Mouse (Mus musculus) embryonic fibroblast, embryonic 13.5 days (primary cell): ENCODE results near the gene Cryge. TPM values are rescaled to one million over a fixed set of nuclear protein-coding genes. Genes with fewer than 3 reads are reported as not detected.

ENCODE experiments used
- H3K27ac ChIP-seq: 2 replicates; pipeline ENCODE4 v1.5.1; 2012; ENCODE audit warnings: low read length, control low read depth, inconsistent platforms; ENCODE audit not compliant: insufficient read depth
- H3K4me1 ChIP-seq: 2 replicates; pipeline ENCODE4 v1.6.1; 2011; ENCODE audit warnings: low read length; ENCODE audit not compliant: control insufficient read depth, insufficient read depth
- H3K4me3 ChIP-seq: 2 replicates; pipeline ENCODE4 v1.5.1; 2011; ENCODE audit warnings: mild to moderate bottlenecking, control low read depth, low read length; ENCODE audit not compliant: insufficient read depth
- CTCF ChIP-seq: IDR thresholded peaks from 2 replicates; pipeline ENCODE4 v1.5.1; 2011; ENCODE audit warnings: mild to moderate bottlenecking, control low read depth, low read length, moderate library complexity, borderline replicate concordance; ENCODE audit not compliant: insufficient read depth
- POLR2A ChIP-seq: IDR thresholded peaks from 2 replicates; pipeline ENCODE4 v1.6.1; 2011; ENCODE audit warnings: low read depth, mild to moderate bottlenecking, control low read depth, low read length, moderate library complexity
- polyA plus RNA-seq: library from polyadenylated mRNA; stranded (reverse); fragments of >200 nt; gene quantifications from 2 replicates; pipeline ENCODE4 v1.2.4, GENCODE M21; 2011; ENCODE audit warnings: low read depth; ENCODE audit not compliant: missing spikeins, insufficient read length

Gene Cryge
- polyA plus RNA-seq, 1 experiment: not detected

DNA sequence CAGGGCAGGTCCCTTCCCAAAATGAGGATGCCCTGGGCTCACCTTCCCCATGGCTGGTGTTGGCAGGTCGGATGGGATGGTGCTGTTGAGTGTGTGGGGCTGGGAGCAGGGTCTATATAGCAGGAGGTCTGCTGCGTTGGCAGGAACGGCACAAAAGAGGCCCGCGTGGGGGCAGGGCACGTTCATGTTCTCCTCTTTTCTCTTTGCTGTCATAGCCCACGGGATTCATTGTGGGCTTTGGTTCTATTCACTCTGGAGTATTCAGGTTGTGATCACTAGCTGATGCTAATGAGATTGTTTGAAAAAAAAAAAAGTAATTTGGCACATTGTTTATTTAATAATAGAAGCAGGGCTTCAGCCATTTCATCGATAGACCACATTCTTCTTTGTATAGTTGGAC, 12.4 kb upstream of the Cryge start, which contains the start of gene Crygd:
TSS of gene Crygd (minus strand) at position 101 of the 400 bp plus-strand sequence.
- no peaks in the 10 kb centered on the region for H3K4me1 ChIP-seq
- H3K27ac ChIP-seq: no peak within 1 kb of the TSS
- no peak within 1 kb of the TSS for H3K4me3 ChIP-seq
- TF ChIP-seq CTCF: no peak

DNA sequence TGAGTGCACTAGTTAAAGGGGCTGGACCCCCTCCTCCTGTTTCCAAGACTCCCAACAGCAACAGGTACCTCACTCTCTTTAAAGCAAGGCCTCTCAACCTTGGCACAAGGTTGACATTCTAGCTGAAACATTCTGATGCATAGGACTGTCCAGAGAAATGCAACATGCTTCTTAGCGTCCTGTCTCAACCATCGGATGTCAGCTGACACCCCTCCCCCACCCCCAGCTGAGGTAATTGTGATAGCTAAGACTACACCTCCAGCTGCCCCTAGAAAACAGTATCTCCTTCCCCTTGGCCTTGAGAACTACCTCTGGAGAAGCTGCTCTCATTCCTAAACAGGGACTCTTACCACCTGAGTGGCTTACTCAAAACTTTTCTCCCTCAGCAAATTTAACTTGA, 1.2 kb upstream of the Cryge start:
- Histone ChIP-seq H3K4me3 (no peak overlapping the region), H3K4me1 (no peaks in the 10 kb centered on the region), H3K27ac (no peak overlapping the region)
- TF ChIP-seq CTCF: no peak
- TF ChIP-seq POLR2A: no peak

DNA sequence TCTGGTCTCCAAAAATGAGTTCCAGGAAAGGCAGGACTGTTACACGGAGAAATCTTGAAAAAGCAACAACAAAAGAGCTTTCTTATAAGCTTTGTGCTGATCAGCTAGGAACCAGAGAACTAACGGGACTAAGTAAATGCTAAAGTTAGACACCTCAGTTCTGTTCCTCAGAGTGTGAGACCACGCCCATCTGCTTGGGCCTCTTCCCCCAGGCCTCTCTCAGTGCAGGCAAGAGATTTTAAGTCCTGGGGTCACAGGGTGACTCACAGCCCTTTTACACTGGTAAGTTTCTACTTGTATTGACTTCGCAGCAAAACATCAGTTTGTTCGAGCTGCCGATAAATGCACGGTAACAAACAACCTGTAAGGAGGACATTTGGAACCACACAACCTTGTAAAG, 747 bp upstream of the Cryge start:
- Histone ChIP-seq H3K4me1 (no peaks in the 10 kb centered on the region), H3K4me3 (no peak overlapping the region), H3K27ac (no peak overlapping the region)
- TF ChIP-seq POLR2A (no peak), CTCF (no peak)

DNA sequence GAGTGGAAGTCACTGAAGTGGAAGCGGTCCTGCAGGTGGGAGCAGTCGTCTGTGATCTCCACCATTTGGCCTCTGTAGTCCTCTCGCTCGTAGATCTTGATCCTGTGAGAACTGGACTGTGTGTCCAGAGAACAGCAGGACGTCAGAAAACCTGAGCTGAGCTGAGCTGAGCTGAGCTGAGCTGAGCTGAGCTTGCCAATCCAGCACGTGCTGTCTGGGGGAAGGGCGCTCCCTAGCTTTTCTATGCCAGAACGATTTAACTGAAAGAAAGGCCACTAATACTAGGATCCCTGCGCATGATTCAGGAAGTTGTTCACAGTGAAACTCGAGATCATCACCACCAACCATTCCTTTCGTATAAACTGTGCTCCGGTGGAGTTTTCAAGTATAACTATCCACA, 2.2 kb downstream of the Cryge start:
- Histone ChIP-seq H3K4me1 (no peaks in the 10 kb centered on the region), H3K4me3 (no peak overlapping the region), H3K27ac (no peak overlapping the region)
- TF ChIP-seq POLR2A (no peak), CTCF (no peak)

DNA sequence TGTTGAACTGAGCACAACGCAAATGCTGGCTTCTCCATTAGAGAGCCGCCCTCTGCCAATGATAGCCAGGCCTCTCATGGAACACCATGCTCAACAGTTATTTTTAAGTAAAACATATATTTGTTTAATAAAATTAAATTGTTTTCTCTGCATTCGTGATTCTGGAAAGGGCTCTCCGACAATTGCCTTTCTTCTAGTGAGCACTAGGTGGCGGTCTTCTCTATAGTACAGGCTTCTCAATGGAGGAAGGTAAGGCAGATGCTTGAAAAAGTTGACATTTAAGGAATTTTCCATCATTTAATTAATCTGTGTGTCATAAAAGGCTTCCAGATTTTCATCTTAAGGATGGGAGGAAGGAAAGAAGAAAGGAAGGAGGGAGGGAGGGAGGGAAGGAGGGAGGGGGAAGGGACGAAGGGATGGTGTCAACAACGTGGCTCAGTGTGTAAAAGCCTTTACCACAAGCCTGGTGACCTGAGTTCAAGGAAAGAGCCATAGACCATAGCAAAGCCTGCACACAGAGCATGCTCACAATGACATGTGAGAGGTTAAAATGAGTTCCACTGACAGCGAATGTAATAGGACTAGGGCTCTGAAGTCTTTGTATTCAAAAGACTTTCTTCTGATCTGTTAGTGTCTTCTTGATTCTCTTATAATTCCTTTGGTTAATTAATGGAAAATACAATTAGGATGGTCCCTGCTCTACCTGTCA, 4.4 kb downstream of the Cryge start:
- H3K27ac ChIP-seq: no peak overlapping the region
- H3K4me1 ChIP-seq: no peaks in the 10 kb centered on the region
- H3K4me3 ChIP-seq: no peak overlapping the region
- TF ChIP-seq POLR2A (no peak), CTCF (no peak)

DNA sequence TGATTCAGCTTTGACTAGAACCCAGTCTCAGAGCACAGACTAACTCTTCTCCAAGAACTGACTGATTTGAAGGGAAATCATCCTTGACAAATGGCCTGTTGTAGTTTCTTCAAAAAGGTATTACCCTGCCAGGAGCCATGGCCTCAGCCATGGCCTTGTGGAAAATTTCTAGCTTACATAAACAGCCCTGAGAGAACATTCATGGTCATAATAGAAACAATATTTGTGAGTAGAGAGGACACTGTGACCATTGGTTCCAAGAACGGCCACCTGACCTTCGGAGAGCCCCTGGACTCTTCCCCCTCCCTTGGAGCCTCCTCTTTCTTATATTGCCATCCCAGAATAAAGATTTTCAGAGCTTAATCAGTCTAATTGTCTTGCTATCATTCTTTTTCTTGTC, 7.5 kb downstream of the Cryge start:
- TF ChIP-seq POLR2A (no peak), CTCF (no peak)
- Histone ChIP-seq H3K4me1 (no peaks in the 10 kb centered on the region), H3K27ac (no peak overlapping the region), H3K4me3 (no peak overlapping the region)

DNA sequence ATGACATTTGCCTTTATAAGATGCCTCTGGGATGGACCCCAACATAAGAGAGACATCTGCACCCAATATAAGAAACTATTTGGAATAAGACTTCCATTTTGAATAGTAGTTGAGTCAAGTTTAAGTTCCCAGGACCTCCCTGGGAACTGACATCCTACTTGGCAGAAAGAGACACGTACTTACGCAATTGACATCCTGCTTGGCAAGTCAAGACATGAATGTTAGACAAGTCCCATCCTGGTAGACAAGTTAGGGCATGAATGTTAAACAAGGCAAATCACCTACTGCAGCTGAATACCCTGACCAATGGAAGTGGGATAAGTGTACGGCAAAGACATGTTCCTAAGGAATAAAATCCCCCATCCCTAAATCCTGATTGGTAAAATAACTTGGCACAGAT, 9.1 kb downstream of the Cryge start:
- H3K27ac ChIP-seq: no peak overlapping the region
- no peaks in the 10 kb centered on the region for H3K4me1 ChIP-seq
- TF ChIP-seq POLR2A (no peak), CTCF (no peak)
- H3K4me3 ChIP-seq: no peak overlapping the region

DNA sequence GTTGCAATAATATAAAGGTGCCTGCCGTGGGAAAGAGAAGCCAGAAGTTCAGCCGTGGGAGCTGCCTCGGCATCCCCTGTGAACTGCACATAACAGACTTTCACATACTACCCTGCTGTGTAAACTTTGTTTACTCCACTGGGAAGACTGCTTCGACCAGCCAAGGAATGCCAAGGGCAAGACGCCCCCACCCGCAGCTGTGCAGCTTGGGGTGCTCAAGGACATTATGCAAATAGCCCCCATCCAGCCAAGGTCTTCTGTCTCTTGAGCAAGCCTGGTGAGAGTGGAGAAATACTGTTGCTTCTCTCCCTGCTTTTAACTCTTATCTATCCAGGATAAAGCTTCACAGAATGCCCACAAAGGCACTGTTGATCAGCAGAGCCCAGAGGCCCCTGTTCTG, 10.1 kb downstream of the Cryge start:
- TF ChIP-seq CTCF (no peak), POLR2A (no peak)

DNA sequence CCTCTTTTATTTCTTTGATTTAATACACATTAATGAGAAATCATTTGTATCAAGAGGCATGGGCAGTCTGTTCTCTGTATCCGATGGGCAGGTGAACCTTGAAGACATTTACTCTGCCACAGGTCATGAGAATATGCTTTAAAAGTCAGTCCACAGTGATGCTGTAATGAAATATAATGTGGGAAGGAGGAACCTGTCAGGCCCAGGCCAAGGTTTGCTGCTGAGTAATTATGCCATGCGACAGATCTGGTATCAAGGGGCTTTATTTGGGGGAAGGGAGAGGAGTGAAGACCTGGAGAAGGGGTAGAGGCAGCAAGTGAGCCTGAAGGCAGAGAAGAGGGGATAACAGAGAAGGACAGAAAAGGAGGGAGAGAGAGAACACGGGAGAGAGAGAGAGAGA, 11.3 kb downstream of the Cryge start:
- no peak for TF ChIP-seq CTCF
- no peak for TF ChIP-seq POLR2A
- Histone ChIP-seq H3K4me1 (no peaks in the 10 kb centered on the region), H3K27ac (no peak overlapping the region), H3K4me3 (no peak overlapping the region)

More for the DNA sequence above, 10.1 kb downstream of the Cryge start:
- Histone ChIP-seq H3K27ac (no peak overlapping the region), H3K4me3 (no peak overlapping the region), H3K4me1 (no peaks in the 10 kb centered on the region)

DNA sequence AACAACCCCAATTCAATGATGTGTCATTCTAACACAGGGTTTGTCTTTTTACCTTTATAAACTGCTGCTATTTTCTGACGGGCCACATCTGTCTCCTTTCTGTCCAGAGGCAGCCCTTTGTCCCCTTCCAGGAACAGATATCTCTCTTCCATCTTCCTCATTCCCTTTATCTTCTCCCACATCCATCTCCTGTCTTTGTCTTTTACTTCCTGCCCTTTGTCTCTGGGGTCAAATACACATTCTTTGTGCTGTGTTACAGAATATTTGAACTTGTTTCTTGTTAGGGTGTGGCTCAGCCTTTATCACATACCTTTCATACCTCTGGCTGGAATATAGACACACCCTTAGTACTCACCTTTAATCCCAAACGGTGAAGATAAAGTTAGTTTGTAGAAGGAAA, 13.4 kb downstream of the Cryge start:
- Histone ChIP-seq H3K4me1 (no peaks in the 10 kb centered on the region), H3K27ac (no peak overlapping the region), H3K4me3 (no peak overlapping the region)
- TF ChIP-seq POLR2A (no peak), CTCF (no peak)

DNA sequence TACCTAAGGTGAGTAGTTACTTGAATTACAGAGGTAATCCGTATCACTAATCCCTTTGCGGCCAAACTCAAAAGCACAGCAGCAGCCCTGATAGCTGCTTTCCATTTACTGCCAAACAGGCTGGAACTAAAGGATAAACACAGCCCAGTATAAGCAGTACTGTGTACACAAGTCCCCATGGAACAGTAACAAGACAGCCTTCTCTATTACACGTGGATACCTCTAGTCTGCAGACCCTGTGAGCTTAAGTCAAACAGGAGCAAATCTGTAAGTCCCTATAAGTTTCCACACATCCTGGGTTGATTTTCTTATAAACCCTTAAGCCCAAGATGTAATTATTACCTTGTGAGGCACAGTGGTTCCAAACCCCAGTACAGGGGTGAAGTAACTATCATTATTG, 15.4 kb downstream of the Cryge start:
- no peaks in the 10 kb centered on the region for H3K4me1 ChIP-seq
- no peak overlapping the region for H3K4me3 ChIP-seq
- TF ChIP-seq POLR2A (no peak), CTCF (no peak)
- no peak overlapping the region for H3K27ac ChIP-seq
